Mouse (Mus musculus) layer of hippocampus, adult 18-20 months (tissue): Measurements from ENCODE around the gene Camkk2. TPM values are rescaled to one million over a fixed set of nuclear protein-coding genes. Genes with fewer than 3 reads are reported as not detected.

ENCODE experiments used
- DNase-seq, 2 experiments: peaks; one replicate each; pipeline ENCODE4 v3.0.0; 2022; ENCODE audit warnings: low spot score in 2 of 2
- microRNA-seq, 2 experiments: library from miRNA; unstranded; fragments of <30 nt; microRNA quantifications; one replicate each; pipeline ENCODE4 v1.2.0; 2021
- total RNA-seq, 2 experiments: library from RNA; stranded (reverse); gene quantifications; 2 replicates each; pipeline ENCODE4 v1.2.3; 2021

Camkk2 gene
- total RNA-seq, 2 experiments from 2014 or later, result 94.9 to 103 TPM

GRCm38 (mm10) chr5:122702156-122702555 is 77.1 kb downstream of the Camkk2 start:
- DNase-seq, result no peak

- DNase-seq, result no peak
Measured at GRCm38 (mm10) chr5:122700837-122701212, 78.4 kb downstream of the Camkk2 start.

DNA sequence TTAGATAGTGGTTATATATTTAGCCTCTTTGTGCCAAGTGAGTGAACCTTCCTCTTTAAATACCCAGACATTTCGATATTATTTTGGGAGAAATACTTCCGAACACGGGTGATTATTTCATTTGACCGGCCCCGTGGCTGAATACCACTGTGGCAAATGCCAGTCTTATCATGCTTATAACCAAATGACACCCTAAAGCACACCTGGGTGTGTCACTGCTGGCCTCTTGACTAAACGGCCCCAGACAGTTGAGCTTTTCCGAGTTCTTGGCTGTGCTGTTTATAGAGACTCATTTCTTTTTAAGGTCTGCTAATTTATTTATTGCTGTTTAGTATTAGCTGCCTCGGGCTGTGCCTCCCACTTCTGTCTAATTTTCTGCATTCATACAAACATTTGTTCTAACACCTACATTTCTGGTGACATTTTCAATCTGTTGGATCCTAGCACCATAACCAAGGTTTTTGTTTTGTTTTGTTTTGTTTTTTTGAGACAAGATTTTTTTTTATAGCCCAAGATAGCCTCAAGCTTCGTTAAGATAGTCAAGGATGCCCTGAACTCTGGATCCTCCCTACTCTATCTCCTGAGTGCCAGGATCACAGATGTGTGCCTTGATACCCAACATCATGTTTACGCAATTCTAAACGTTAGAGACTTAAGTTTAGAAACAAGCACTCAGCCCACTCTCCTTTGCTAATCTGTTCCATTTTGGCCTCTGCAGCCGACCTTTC is 78.9 kb downstream of the Camkk2 start:
- DNase-seq, result peak in 1 of 2 experiments; percentile 15

DNA sequence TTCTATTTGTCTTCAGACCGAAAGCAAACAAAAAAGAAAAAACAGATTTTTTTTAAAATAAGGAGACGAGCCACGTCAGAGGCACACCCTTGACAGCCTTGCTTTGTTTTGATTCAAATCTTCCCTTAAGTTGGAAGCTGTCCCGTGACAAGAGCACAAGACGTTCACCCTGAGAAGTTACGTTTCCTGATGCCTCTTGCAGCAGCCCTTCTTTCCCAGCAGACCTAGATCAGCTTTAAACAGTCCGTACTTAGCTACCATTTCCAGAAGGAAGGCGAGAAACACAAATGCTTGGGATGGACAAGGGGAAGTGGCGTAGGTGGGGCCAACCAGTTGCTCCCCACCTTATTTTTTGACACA is 80.5 kb downstream of the Camkk2 start:
- no peak for DNase-seq

GRCm38 (mm10) chr5:122698041-122698700 is 81.0 kb downstream of the Camkk2 start:
- no peak for DNase-seq

DNA sequence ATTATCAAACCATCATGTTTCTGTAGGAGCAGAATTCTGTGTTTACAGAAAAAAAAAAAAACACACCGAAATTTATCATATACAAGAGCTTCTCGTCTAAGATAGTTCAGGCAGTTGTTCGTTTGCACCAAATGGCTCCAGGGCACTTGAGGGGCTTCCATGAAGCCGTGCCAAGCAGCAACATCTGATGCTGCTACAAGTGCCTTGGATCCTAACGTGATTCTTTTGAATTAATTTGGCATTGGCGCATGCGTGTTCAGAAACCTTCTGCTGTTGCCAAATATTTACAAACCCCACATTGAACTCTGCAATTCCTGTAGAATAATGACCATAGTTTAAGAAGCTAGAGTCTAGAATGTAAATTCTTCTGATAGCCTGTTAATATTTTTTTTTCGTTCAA is 83.7 kb downstream of the Camkk2 start:
- DNase-seq, result no peak

- DNase-seq, result peak in 1 of 2 experiments; percentile 61
Measured at GRCm38 (mm10) chr5:122693431-122694207, 85.6 kb downstream of the Camkk2 start.

- no peak for DNase-seq
Measured at GRCm38 (mm10) chr5:122690486-122690885, 88.7 kb downstream of the Camkk2 start.

GRCm38 (mm10) chr5:122689153-122689552 is 90.1 kb downstream of the Camkk2 start:
- no peak for DNase-seq

- no peak for DNase-seq
Measured at GRCm38 (mm10) chr5:122687391-122687790, 91.8 kb downstream of the Camkk2 start.

GRCm38 (mm10) chr5:122683926-122684325 is 95.3 kb downstream of the Camkk2 start:
- no peak for DNase-seq

DNA sequence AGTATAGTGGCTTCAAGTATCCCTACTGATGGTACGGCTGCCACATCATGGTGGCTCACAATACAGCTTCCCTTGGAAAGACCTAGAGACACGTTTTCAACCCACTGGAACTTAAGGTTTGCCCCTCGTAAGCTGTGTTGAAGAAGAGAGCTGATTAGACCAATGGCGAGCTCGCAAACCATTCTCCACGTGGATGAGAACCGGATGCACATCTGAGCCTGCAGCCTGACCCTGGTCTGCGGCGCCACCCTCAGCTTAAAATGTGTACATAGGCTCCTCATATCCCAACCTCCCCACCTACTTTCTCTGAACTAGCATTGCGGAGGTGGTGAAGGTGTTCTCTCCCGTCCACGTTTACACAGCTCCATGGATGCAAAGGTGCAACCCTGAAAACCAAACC is 97.9 kb downstream of the Camkk2 start:
- DNase-seq, result no peak

Small RNA genes lying within 50 kb of the gene (microRNA-seq; reads per million reads assigned to microRNA genes)
- 2.0 to 2.3 reads per million in 2 experiments for gene Mir8115

Other genes starting within 250 kb of the Camkk2 start
- gene Ift81, start 164.9 kb downstream of the Camkk2 start, total RNA-seq, result 10 to 100 TPM; 40.9 to 46.9 TPM
- gene P2rx7, start 135.5 kb downstream of the Camkk2 start, total RNA-seq, result 1 to 10 TPM; 7.2 to 9.9 TPM
- 10 to 100 TPM; 12.6 to 15.0 TPM for gene P2rx4, start 71.9 kb downstream of the Camkk2 start, total RNA-seq
- gene Anapc5, start 41.9 kb upstream of the Camkk2 start, total RNA-seq, result 100 to 1,000 TPM; 196 to 200 TPM
- gene Rnf34, start 70.6 kb upstream of the Camkk2 start, total RNA-seq, result 10 to 100 TPM; 50.2 to 71.5 TPM
- 10 to 100 TPM; 33.5 to 39.4 TPM for gene Kdm2b, start 210.4 kb upstream of the Camkk2 start, total RNA-seq
- gene Orai1, start 235.7 kb upstream of the Camkk2 start, total RNA-seq, result 10 to 100 TPM; 11.2 to 11.9 TPM